Mouse (Mus musculus): ENCODE data around the gene Slc19a3.
A peak's percentile ranks its signal among the peaks of the same experiment; 100 is the strongest.
"Not testable (repeated sequence)": the region's sequence is repeated elsewhere in the genome, so short reads cannot be mapped to it uniquely, and the experiment has no call there.

Gene Slc19a3

GRCm38 (mm10) chr1:83007471-83007870, 30.8 kb downstream of the Slc19a3 start:
- DNase-seq (ENCODE audit: low read depth, low spot score) = no peak

- DNase-seq (ENCODE audit: low read depth, low spot score) = no peak
These were observed 31.7 kb downstream of the Slc19a3 start for GRCm38 (mm10) chr1:83006218-83007179.

GRCm38 (mm10) chr1:83000306-83000705, 37.9 kb downstream of the Slc19a3 start, which contains the start of gene Gm47959:
Gene Gm47959 (plus strand): TSS chr1:83000548.
- DNase-seq (ENCODE audit: low read depth, low spot score) = not testable (repeated sequence)

- DNase-seq (ENCODE audit: low read depth, low spot score) = no peak
These were observed 44.3 kb downstream of the Slc19a3 start for GRCm38 (mm10) chr1:82993947-82994346.

- no peak for DNase-seq (ENCODE audit: low read depth, low spot score)
These were observed 46.2 kb downstream of the Slc19a3 start for GRCm38 (mm10) chr1:82992093-82992492.

GRCm38 (mm10) chr1:82991596-82991995, 46.7 kb downstream of the Slc19a3 start:
- no peak for DNase-seq (ENCODE audit: low read depth, low spot score)

GRCm38 (mm10) chr1:82991062-82991461, 47.2 kb downstream of the Slc19a3 start:
- DNase-seq (ENCODE audit: low read depth, low spot score) = no peak

GRCm38 (mm10) chr1:82987530-82988198, 50.6 kb downstream of the Slc19a3 start:
- peak; percentile 34 for DNase-seq (ENCODE audit: low read depth, low spot score)

GRCm38 (mm10) chr1:82986738-82987137, 51.5 kb downstream of the Slc19a3 start:
- no peak for DNase-seq (ENCODE audit: low read depth, low spot score)

- no peak for DNase-seq (ENCODE audit: low read depth, low spot score)
These were observed 60.4 kb downstream of the Slc19a3 start for GRCm38 (mm10) chr1:82977840-82978239.

GRCm38 (mm10) chr1:82975750-82976149, 62.5 kb downstream of the Slc19a3 start:
- DNase-seq (ENCODE audit: low read depth, low spot score) = no peak

GRCm38 (mm10) chr1:82974342-82974741, 63.9 kb downstream of the Slc19a3 start:
- no peak for DNase-seq (ENCODE audit: low read depth, low spot score)

GRCm38 (mm10) chr1:82973901-82974300, 64.3 kb downstream of the Slc19a3 start:
- DNase-seq (ENCODE audit: low read depth, low spot score) = no peak

- DNase-seq (ENCODE audit: low read depth, low spot score) = no peak
These were observed 65.0 kb downstream of the Slc19a3 start for GRCm38 (mm10) chr1:82973244-82973643.

- no peak for DNase-seq (ENCODE audit: low read depth, low spot score)
These were observed 66.2 kb downstream of the Slc19a3 start for GRCm38 (mm10) chr1:82972046-82972445.

- DNase-seq (ENCODE audit: low read depth, low spot score) = no peak
These were observed 71.8 kb downstream of the Slc19a3 start for GRCm38 (mm10) chr1:82966413-82966812.

Data from skeletal muscle tissue, adult 2 months (tissue).